Mouse (Mus musculus): Measurements from ENCODE around the gene Secisbp2l. TPM values are rescaled to one million over a fixed set of nuclear protein-coding genes. Genes with fewer than 3 reads are reported as not detected.
A peak's percentile ranks its signal among the peaks of the same experiment; 100 is the strongest.

Secisbp2l gene
- polyA plus RNA-seq, 1 experiment = 1.9 TPM

- peaks cover 70% of the 10 kb centered on the region for H3K36me3 ChIP-seq (replicated peaks; ENCODE audit: low read length)
- H3K9me3 ChIP-seq = no peaks in the 10 kb centered on the region
- TF ChIP-seq FLI1 (IDR thresholded peaks at IDR 0.05; ENCODE audit: low read length) = no peak
- TF ChIP-seq GATA1 (IDR thresholded peaks at IDR 0.05; ENCODE audit: borderline replicate concordance, low read length) = no peak
Measured at GRCm38 (mm10) chr2:125774846-125775245, 7.8 kb downstream of the Secisbp2l start.

GRCm38 (mm10) chr2:125765029-125765428 lies 17.6 kb downstream of the Secisbp2l start:
- Histone ChIP-seq H3K27me3 (replicated peaks) (no peaks in the 10 kb centered on the region), H3K4me1 (no peaks in the 10 kb centered on the region), H3K36me3 (replicated peaks; ENCODE audit: low read length) (peaks cover 89% of the 10 kb centered on the region), H3K4me3 (replicated peaks) (no peak overlapping the region), H3K9me3 (no peaks in the 10 kb centered on the region)
- no peak for TF ChIP-seq FLI1 (IDR thresholded peaks at IDR 0.05; ENCODE audit: low read length)
- TF ChIP-seq GATA1 (IDR thresholded peaks at IDR 0.05; ENCODE audit: borderline replicate concordance, low read length) = no peak

More at GRCm38 (mm10) chr2:125774846-125775245, 7.8 kb downstream of the Secisbp2l start:
- Histone ChIP-seq H3K4me3 (replicated peaks) (no peak overlapping the region), H3K27me3 (replicated peaks) (no peaks in the 10 kb centered on the region), H3K4me1 (peaks cover 35% of the 10 kb centered on the region)

- Histone ChIP-seq H3K9me3 (no peaks in the 10 kb centered on the region), H3K27me3 (replicated peaks) (no peaks in the 10 kb centered on the region), H3K4me1 (no peaks in the 10 kb centered on the region), H3K36me3 (replicated peaks; ENCODE audit: low read length) (peaks cover 88% of the 10 kb centered on the region), H3K4me3 (replicated peaks) (no peak overlapping the region)
- TF ChIP-seq FLI1 (IDR thresholded peaks at IDR 0.05; ENCODE audit: low read length) (no peak), GATA1 (IDR thresholded peaks at IDR 0.05; ENCODE audit: borderline replicate concordance, low read length) (no peak)
Measured at GRCm38 (mm10) chr2:125764531-125764930, 18.1 kb downstream of the Secisbp2l start.

- H3K36me3 ChIP-seq (replicated peaks; ENCODE audit: low read length) = peaks cover 99% of the 10 kb centered on the region
- no peak for TF ChIP-seq GATA1 (IDR thresholded peaks at IDR 0.05; ENCODE audit: borderline replicate concordance, low read length)
- TF ChIP-seq FLI1 (IDR thresholded peaks at IDR 0.05; ENCODE audit: low read length) = no peak
Measured at GRCm38 (mm10) chr2:125749330-125749729, 33.3 kb downstream of the Secisbp2l start.

GRCm38 (mm10) chr2:125739338-125739737 lies 43.3 kb downstream of the Secisbp2l start:
- TF ChIP-seq GATA1 (IDR thresholded peaks at IDR 0.05; ENCODE audit: borderline replicate concordance, low read length) = no peak
- TF ChIP-seq FLI1 (IDR thresholded peaks at IDR 0.05; ENCODE audit: low read length) = no peak
- Histone ChIP-seq H3K27me3 (replicated peaks) (peaks cover 4% of the 10 kb centered on the region), H3K4me1 (peaks cover 5% of the 10 kb centered on the region; the same call in 1 of the 2 replicates), H3K36me3 (replicated peaks; ENCODE audit: low read length) (peaks cover 63% of the 10 kb centered on the region), H3K9me3 (no peaks in the 10 kb centered on the region; the same call in 1 of the 2 replicates), H3K4me3 (replicated peaks) (no peak overlapping the region)

More at GRCm38 (mm10) chr2:125749330-125749729, 33.3 kb downstream of the Secisbp2l start:
- no peaks in the 10 kb centered on the region for H3K4me1 ChIP-seq
- no peaks in the 10 kb centered on the region for H3K9me3 ChIP-seq
- no peak overlapping the region for H3K4me3 ChIP-seq (replicated peaks)
- no peaks in the 10 kb centered on the region for H3K27me3 ChIP-seq (replicated peaks)

GRCm38 (mm10) chr2:125738718-125739117 lies 44.0 kb downstream of the Secisbp2l start:
- Histone ChIP-seq H3K4me1 (peaks cover 5% of the 10 kb centered on the region; the same call in 1 of the 2 replicates), H3K36me3 (replicated peaks; ENCODE audit: low read length) (peaks cover 56% of the 10 kb centered on the region), H3K4me3 (replicated peaks) (no peak overlapping the region), H3K27me3 (replicated peaks) (peaks cover 4% of the 10 kb centered on the region), H3K9me3 (no peaks in the 10 kb centered on the region; the same call in 1 of the 2 replicates)
- TF ChIP-seq GATA1 (IDR thresholded peaks at IDR 0.05; ENCODE audit: borderline replicate concordance, low read length) (no peak), FLI1 (IDR thresholded peaks at IDR 0.05; ENCODE audit: low read length) (no peak)

GRCm38 (mm10) chr2:125736025-125736343 lies 46.7 kb downstream of the Secisbp2l start:
- TF ChIP-seq GATA1 (IDR thresholded peaks at IDR 0.05; ENCODE audit: borderline replicate concordance, low read length) = no peak
- no peak for TF ChIP-seq FLI1 (IDR thresholded peaks at IDR 0.05; ENCODE audit: low read length)
- H3K9me3 ChIP-seq = no peaks in the 10 kb centered on the region
- H3K4me1 ChIP-seq = peaks cover 12% of the 10 kb centered on the region

GRCm38 (mm10) chr2:125735333-125736024 lies 47.2 kb downstream of the Secisbp2l start:
- H3K4me3 ChIP-seq (replicated peaks) = no peak overlapping the region
- H3K36me3 ChIP-seq (replicated peaks; ENCODE audit: low read length) = peaks cover 26% of the 10 kb centered on the region
- no peak for TF ChIP-seq GATA1 (IDR thresholded peaks at IDR 0.05; ENCODE audit: borderline replicate concordance, low read length)
- no peak for TF ChIP-seq FLI1 (IDR thresholded peaks at IDR 0.05; ENCODE audit: low read length)
- H3K9me3 ChIP-seq = no peaks in the 10 kb centered on the region
- peaks cover 12% of the 10 kb centered on the region for H3K4me1 ChIP-seq
- peaks cover 29% of the 10 kb centered on the region for H3K27me3 ChIP-seq (replicated peaks)

More at GRCm38 (mm10) chr2:125736025-125736343, 46.7 kb downstream of the Secisbp2l start:
- Histone ChIP-seq H3K27me3 (replicated peaks) (peaks cover 24% of the 10 kb centered on the region), H3K4me3 (replicated peaks) (no peak overlapping the region), H3K36me3 (replicated peaks; ENCODE audit: low read length) (peaks cover 32% of the 10 kb centered on the region)

GRCm38 (mm10) chr2:125734741-125735140 lies 47.9 kb downstream of the Secisbp2l start:
- TF ChIP-seq FLI1 (IDR thresholded peaks at IDR 0.05; ENCODE audit: low read length) (no peak), GATA1 (IDR thresholded peaks at IDR 0.05; ENCODE audit: borderline replicate concordance, low read length) (no peak)
- Histone ChIP-seq H3K4me1 (peaks cover 12% of the 10 kb centered on the region), H3K4me3 (replicated peaks) (no peak overlapping the region), H3K36me3 (replicated peaks; ENCODE audit: low read length) (peaks cover 19% of the 10 kb centered on the region), H3K9me3 (no peaks in the 10 kb centered on the region), H3K27me3 (replicated peaks) (peaks cover 34% of the 10 kb centered on the region)

GRCm38 (mm10) chr2:125731763-125732560 lies 50.7 kb downstream of the Secisbp2l start:
- Histone ChIP-seq H3K9me3 (0 out of 2 replicates have a peak, but pooled peaks cover 3% of the 10 kb centered on the region), H3K36me3 (replicated peaks; ENCODE audit: low read length) (no peaks in the 10 kb centered on the region), H3K4me3 (replicated peaks) (peak overlapping the region; percentile 82), H3K4me1 (peaks cover 12% of the 10 kb centered on the region), H3K27me3 (replicated peaks) (peaks cover 57% of the 10 kb centered on the region)
- TF ChIP-seq FLI1 (IDR thresholded peaks at IDR 0.05; ENCODE audit: low read length) (no peak), GATA1 (IDR thresholded peaks at IDR 0.05; ENCODE audit: borderline replicate concordance, low read length) (no peak)
